Mouse (Mus musculus) midbrain, postnatal 0 days (tissue): ENCODE results near the gene Adamts15. TPM values are rescaled to one million over a fixed set of nuclear protein-coding genes. Genes with fewer than 3 reads are reported as not detected.

Source experiments
- ATAC-seq: fragments of 200-750 bp; cut with Nextera tagmentation; 2 replicates; pipeline ENCODE4 v1.8.0; 2017; ENCODE audit warnings: moderate number of reproducible peaks, mild to moderate bottlenecking, moderate TSS enrichment, moderate library complexity; ENCODE audit not compliant: low FRiP score
- DNase-seq: peaks from one replicate; pipeline ENCODE4 v3.0.0-alpha.2; 2015; ENCODE audit warnings: low spot score
- H3K27ac ChIP-seq: fragments of 300-500 bp; sonication (generic); 2 replicates; pipeline ENCODE4 v1.5.1; 2014; ENCODE audit warnings: low read depth, mild to moderate bottlenecking, low read length, mixed read lengths
- H3K27me3 ChIP-seq: fragments of 300-500 bp; sonication (generic); 2 replicates; pipeline ENCODE4 v1.6.1; 2014; ENCODE audit warnings: low read length, control low read depth, mixed read lengths; ENCODE audit not compliant: insufficient read depth
- H3K36me3 ChIP-seq: fragments of 300-500 bp; sonication (generic); 2 replicates; pipeline ENCODE4 v1.6.1; 2014; ENCODE audit warnings: low read length, control low read depth, mixed read lengths; ENCODE audit not compliant: insufficient read depth
- H3K4me1 ChIP-seq: fragments of 300-500 bp; sonication (generic); 2 replicates; pipeline ENCODE4 v1.6.1; 2014; ENCODE audit warnings: mild to moderate bottlenecking, control low read depth, antibody characterized with exemption, low read length, mixed read lengths; ENCODE audit not compliant: insufficient read depth
- H3K4me2 ChIP-seq: fragments of 300-500 bp; sonication (generic); 2 replicates; pipeline ENCODE4 v1.6.1; 2014; ENCODE audit warnings: low read depth, mild to moderate bottlenecking, low read length, mixed read lengths; ENCODE audit not compliant: poor library complexity, severe bottlenecking
- H3K4me3 ChIP-seq: fragments of 300-500 bp; sonication (generic); 2 replicates; pipeline ENCODE4 v1.5.1; 2014; ENCODE audit warnings: low read depth, mild to moderate bottlenecking, low read length, moderate library complexity
- H3K9ac ChIP-seq: fragments of 300-500 bp; sonication (generic); replicated peaks from 2 replicates; pipeline ENCODE4 v1.6.1; 2014; ENCODE audit warnings: mild to moderate bottlenecking, low read length, moderate library complexity, mixed read lengths; ENCODE audit not compliant: poor library complexity, severe bottlenecking
- H3K9me3 ChIP-seq: fragments of 300-500 bp; sonication (generic); 2 replicates; pipeline ENCODE4 v1.6.1; 2016; ENCODE audit warnings: low read length, control low read depth
- CTCF ChIP-seq: IDR thresholded peaks from 2 replicates; pipeline ENCODE4 v1.5.1; 2016; ENCODE audit warnings: antibody characterized with exemption, mild to moderate bottlenecking
- WGBS: fragments of 180-500 bp; shearing (Covaris S2); extraction: QIAGEN DNeasy Blood & Tissue Kit; methylation state at CpG from one replicate; pipeline ENCODE4 v1.1.7; 2014; 5-methylcytosine and 5-hydroxymethylcytosine counted together
- polyA plus RNA-seq: library from polyadenylated mRNA; unstranded; fragments of >200 nt; fragmentation: Nextera tagmentation; extraction: Ambion mirVana; gene quantifications from 2 replicates; pipeline ENCODE4 v1.2.1, GENCODE M21; 2015
- total RNA-seq: library from RNA; depleted of rRNA; stranded (reverse); fragments of >200 nt; gene quantifications from 2 replicates; pipeline ENCODE4 v1.2.3, GENCODE M21; 2014; rRNA removed

Gene Adamts15
- total and polyA plus RNA-seq, 2 experiments from 2014 or later = 4.7 to 18.3 TPM

GRCm38 (mm10) chr9:30851841-30852240 lies 70.4 kb downstream of the Adamts15 start:
- TF ChIP-seq CTCF = no peak
- Histone ChIP-seq H3K9me3 (no peaks in the 10 kb centered on the region), H3K4me2 (no peak overlapping the region), H3K4me3 (no peak overlapping the region), H3K27me3 (no peaks in the 10 kb centered on the region), H3K9ac (no peak overlapping the region), H3K27ac (no peak overlapping the region), H3K36me3 (no peaks in the 10 kb centered on the region), H3K4me1 (no peaks in the 10 kb centered on the region)
- no peak for DNase-seq
- no peak for ATAC-seq
- WGBS = 89% methylated on average over 2 of the region's 2 CpGs

- Histone ChIP-seq H3K4me2 (no peak overlapping the region), H3K27ac (no peak overlapping the region), H3K9ac (no peak overlapping the region), H3K9me3 (no peaks in the 10 kb centered on the region), H3K36me3 (no peaks in the 10 kb centered on the region), H3K27me3 (no peaks in the 10 kb centered on the region), H3K4me1 (no peaks in the 10 kb centered on the region), H3K4me3 (no peak overlapping the region)
- DNase-seq = no peak
- no peak for ATAC-seq
- TF ChIP-seq CTCF = no peak
- 89% methylated on average over 4 of the region's 4 CpGs for WGBS
Observed at GRCm38 (mm10) chr9:30849951-30850350, 72.3 kb downstream of the Adamts15 start.

GRCm38 (mm10) chr9:30849444-30849843 lies 72.8 kb downstream of the Adamts15 start:
- no peaks in the 10 kb centered on the region for H3K36me3 ChIP-seq
- no peaks in the 10 kb centered on the region for H3K9me3 ChIP-seq
- no peak for ATAC-seq
- no peak overlapping the region for H3K27ac ChIP-seq
- no peaks in the 10 kb centered on the region for H3K27me3 ChIP-seq
- H3K4me1 ChIP-seq = no peaks in the 10 kb centered on the region
- no peak overlapping the region for H3K9ac ChIP-seq
- no peak for DNase-seq
- TF ChIP-seq CTCF = no peak
- 95% methylated on average over 8 of the region's 8 CpGs for WGBS
- H3K4me2 ChIP-seq = no peak overlapping the region
- no peak overlapping the region for H3K4me3 ChIP-seq

Other genes starting within 250 kb of the Adamts15 start
- 2.9 and 3.0 TPM in 2 replicates for gene Adamts8, start 20.1 kb upstream of the Adamts15 start, total RNA-seq
- gene Adamts8, start 20.1 kb upstream of the Adamts15 start, polyA plus RNA-seq = 1.2 and 1.9 TPM in 2 replicates
- gene Zbtb44, start 108.2 kb upstream of the Adamts15 start, total RNA-seq = 14.2 and 18.2 TPM in 2 replicates
- gene Zbtb44, start 108.2 kb upstream of the Adamts15 start, polyA plus RNA-seq = 3.0 and 3.6 TPM in 2 replicates
- gene St14, start 209.4 kb upstream of the Adamts15 start, total RNA-seq = 1.4 and 1.9 TPM in 2 replicates
- 1.2 and 1.5 TPM in 2 replicates for gene St14, start 209.4 kb upstream of the Adamts15 start, polyA plus RNA-seq